Mouse (Mus musculus) large intestine, adult 2 months (tissue): ENCODE measurements around the gene Tox2. TPM values are rescaled to one million over a fixed set of nuclear protein-coding genes. Genes with fewer than 3 reads are reported as not detected.

Experiments
- DNase-seq: peaks from one replicate; pipeline ENCODE4 v3.0.0-alpha.2; 2012; ENCODE audit warnings: low read depth, low spot score
- WGBS: fragments of 180-500 bp; shearing (Covaris S2); methylation state at CpG from one replicate; pipeline ENCODE4 v1.1.7; 2018; 5-methylcytosine and 5-hydroxymethylcytosine counted together
- polyA plus RNA-seq: library from polyadenylated mRNA; depleted of rRNA; stranded (reverse); fragments of >200 nt; gene quantifications from 2 replicates; pipeline ENCODE4 v1.2.3, GENCODE M21; 2012

Tox2 gene
- polyA plus RNA-seq, 1 experiment, result 3.4 TPM

- DNase-seq, result no peak
- 57% methylated on average over 14 of the region's 14 CpGs for WGBS
Observed at GRCm38 (mm10) chr2:163300069-163301060, 97.4 kb downstream of the Tox2 start.

- DNase-seq, result no peak
- 67% methylated on average over 5 of the region's 5 CpGs for WGBS
Observed at GRCm38 (mm10) chr2:163301641-163302040, 98.7 kb downstream of the Tox2 start.

GRCm38 (mm10) chr2:163303037-163303436 is 100.1 kb downstream of the Tox2 start:
- DNase-seq, result no peak
- 82% methylated on average over 9 of the region's 9 CpGs for WGBS

- WGBS, result 93% methylated on average over 17 of the region's 17 CpGs
- DNase-seq, result no peak
Observed at GRCm38 (mm10) chr2:163309376-163309775, 106.5 kb downstream of the Tox2 start.

GRCm38 (mm10) chr2:163310163-163310688 is 107.3 kb downstream of the Tox2 start:
- 63% methylated on average over 11 of the region's 11 CpGs for WGBS
- DNase-seq, result no peak

- DNase-seq, result no peak
- 51% methylated on average over 4 of the region's 4 CpGs for WGBS
Observed at GRCm38 (mm10) chr2:163317281-163317680, 114.4 kb downstream of the Tox2 start.

- no peak for DNase-seq
- 90% methylated on average over 3 of the region's 3 CpGs for WGBS
Observed at GRCm38 (mm10) chr2:163318777-163319176, 115.9 kb downstream of the Tox2 start.

GRCm38 (mm10) chr2:163323163-163323562 is 120.2 kb downstream of the Tox2 start:
- 39% methylated on average over 1 of the region's 1 CpGs for WGBS
- DNase-seq, result no peak

GRCm38 (mm10) chr2:163330742-163331141 is 127.8 kb downstream of the Tox2 start:
- 23% methylated on average over 7 of the region's 7 CpGs for WGBS
- DNase-seq, result peak; percentile 27

GRCm38 (mm10) chr2:163331423-163331822 is 128.5 kb downstream of the Tox2 start:
- 68% methylated on average over 6 of the region's 6 CpGs for WGBS
- no peak for DNase-seq

GRCm38 (mm10) chr2:163332368-163333055 is 129.6 kb downstream of the Tox2 start:
- WGBS, result 63% methylated on average over 13 of the region's 13 CpGs
- DNase-seq, result no peak

- DNase-seq, result peak; percentile 25
- 17% methylated on average over 9 of the region's 9 CpGs for WGBS
Observed at GRCm38 (mm10) chr2:163340263-163340662, 137.3 kb downstream of the Tox2 start.

- DNase-seq, result no peak
- 93% methylated on average over 4 of the region's 4 CpGs for WGBS
Observed at GRCm38 (mm10) chr2:163343671-163344070, 140.7 kb downstream of the Tox2 start.

GRCm38 (mm10) chr2:163344976-163345660 is 142.2 kb downstream of the Tox2 start:
- no peak for DNase-seq
- WGBS, result 55% methylated on average over 13 of the region's 13 CpGs

- no peak for DNase-seq
- WGBS, result 55% methylated on average over 11 of the region's 11 CpGs
Observed at GRCm38 (mm10) chr2:163346497-163346896, 143.6 kb downstream of the Tox2 start.

- no peak for DNase-seq
- WGBS, result 70% methylated on average over 8 of the region's 8 CpGs
Observed at GRCm38 (mm10) chr2:163347517-163348184, 144.7 kb downstream of the Tox2 start.

GRCm38 (mm10) chr2:163348677-163349076 is 145.8 kb downstream of the Tox2 start:
- DNase-seq, result no peak
- 63% methylated on average over 7 of the region's 7 CpGs for WGBS

GRCm38 (mm10) chr2:163349411-163349810 is 146.5 kb downstream of the Tox2 start:
- WGBS, result 52% methylated on average over 9 of the region's 9 CpGs
- DNase-seq, result no peak

GRCm38 (mm10) chr2:163350443-163350842 is 147.5 kb downstream of the Tox2 start:
- 38% methylated on average over 5 of the region's 5 CpGs for WGBS
- DNase-seq, result no peak
